Mouse (Mus musculus) G1E (cell line): Measurements from ENCODE around the gene Irak2.

Source experiments
- CTCF ChIP-seq: IDR thresholded peaks from 2 replicates; pipeline ENCODE4 v1.5.1; 2012; ENCODE audit warnings: low read depth, low read length, inconsistent platforms, mixed read lengths
- GATA1 ChIP-seq: IDR thresholded peaks from 2 replicates; pipeline ENCODE4 v1.6.1; 2012; ENCODE audit warnings: borderline replicate concordance, low read length, inconsistent platforms, mixed read lengths
- GATA2 ChIP-seq: IDR thresholded peaks from 2 replicates; pipeline ENCODE4 v1.6.1; 2012; ENCODE audit warnings: low read depth, low read length, inconsistent platforms, borderline replicate concordance
- TAL1 ChIP-seq: conservative IDR thresholded peaks from 2 replicates; pipeline ENCODE4 v1.6.1; 2012; ENCODE audit warnings: low read depth, low read length, inconsistent platforms, mixed read lengths

- TF ChIP-seq CTCF = no peak
- no peak for TF ChIP-seq GATA2
- no peak for TF ChIP-seq TAL1
- no peak for TF ChIP-seq GATA1
Observed at GRCm38 (mm10) chr6:113742321-113742720, 104.1 kb downstream of the Irak2 start.
